Mouse (Mus musculus) lung, postnatal 0 days (tissue): ENCODE measurements at regions not wholly inside any gene's neighbourhood (a gene's known extent, or its start where the extent isn't known, plus 50 kb on each side); places are given as distances from the start of the nearest gene placed in this dataset.

Experiments used
- CTCF ChIP-seq: IDR thresholded peaks from 2 replicates; pipeline ENCODE4 v1.5.1; 2016; ENCODE audit warnings: antibody characterized with exemption, mild to moderate bottlenecking
- EP300 ChIP-seq: IDR thresholded peaks from 2 replicates; pipeline ENCODE4 v1.6.1; 2016; ENCODE audit warnings: antibody characterized with exemption, mild to moderate bottlenecking, control low read depth

DNA sequence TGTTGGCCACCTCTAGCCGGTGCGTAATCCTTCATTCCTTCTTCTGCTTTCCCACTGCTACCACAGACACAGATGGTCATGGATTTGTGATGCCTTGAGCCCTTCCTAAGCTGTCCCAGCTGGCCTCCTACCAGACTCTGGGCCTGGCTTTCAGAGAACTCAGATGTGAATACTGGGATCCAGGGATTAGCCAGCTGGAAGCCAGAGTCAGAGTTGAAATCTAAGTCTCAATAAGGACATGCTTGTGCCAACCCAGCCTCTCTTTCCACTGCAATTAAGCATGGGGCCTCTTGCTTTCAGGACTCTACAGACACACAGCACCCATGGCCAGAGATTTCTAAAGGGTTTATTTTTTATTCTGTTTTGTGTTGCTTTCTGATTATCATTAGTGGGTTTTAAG, 143.1 kb upstream of the Kcnd3 start:
- TF ChIP-seq CTCF (no peak), EP300 (no peak)
